Mouse (Mus musculus): ENCODE measurements around the gene Sfn. TPM values are rescaled to one million over a fixed set of nuclear protein-coding genes. Genes with fewer than 3 reads are reported as not detected.

Sfn gene
- polyA plus RNA-seq, 1 experiment from 2014 or later, result 2.2 TPM

- Histone ChIP-seq H3K4me2 (no peak overlapping the region), H3K36me3 (peaks cover 33% of the 10 kb centered on the region), H3K4me3 (no peak overlapping the region), H3K27ac (replicated peaks) (no peak overlapping the region), H3K9me3 (no peaks in the 10 kb centered on the region), H3K9ac (no peak overlapping the region), H3K4me1 (replicated peaks) (no peaks in the 10 kb centered on the region; the same call in 1 of the 2 replicates), H3K27me3 (no peaks in the 10 kb centered on the region)
- WGBS, result 83% methylated on average over 10 of the region's 10 CpGs
- no peak for ATAC-seq (ENCODE audit: low FRiP score, low read depth)
Measured at GRCm38 (mm10) chr4:133615416-133615815, 13.4 kb upstream of the Sfn start.

- H3K36me3 ChIP-seq, result peaks cover 29% of the 10 kb centered on the region
- H3K9ac ChIP-seq, result no peak overlapping the region
- no peak overlapping the region for H3K4me2 ChIP-seq
- H3K9me3 ChIP-seq, result no peaks in the 10 kb centered on the region
- no peaks in the 10 kb centered on the region for H3K4me1 ChIP-seq (replicated peaks)
- H3K4me3 ChIP-seq, result no peak overlapping the region
- 78% methylated on average over 8 of the region's 8 CpGs for WGBS
- ATAC-seq (ENCODE audit: low FRiP score, low read depth), result peak; percentile 73
- H3K27ac ChIP-seq (replicated peaks), result peak overlapping the region; percentile 1; the same call in 1 of the 2 replicates
- H3K27me3 ChIP-seq, result no peaks in the 10 kb centered on the region
Measured at GRCm38 (mm10) chr4:133614274-133614761, 12.3 kb upstream of the Sfn start.

- no peak overlapping the region for H3K4me3 ChIP-seq
- ATAC-seq (ENCODE audit: low FRiP score, low read depth), result no peak
Measured at GRCm38 (mm10) chr4:133613867-133614266, 11.9 kb upstream of the Sfn start.

GRCm38 (mm10) chr4:133613026-133613425, 11.1 kb upstream of the Sfn start:
- ATAC-seq (ENCODE audit: low FRiP score, low read depth), result no peak
- Histone ChIP-seq H3K27ac (replicated peaks) (no peak overlapping the region), H3K36me3 (peaks cover 29% of the 10 kb centered on the region), H3K9me3 (no peaks in the 10 kb centered on the region), H3K4me3 (no peak overlapping the region), H3K27me3 (no peaks in the 10 kb centered on the region), H3K4me1 (replicated peaks) (no peaks in the 10 kb centered on the region), H3K9ac (no peak overlapping the region), H3K4me2 (no peak overlapping the region)
- WGBS, result 97% methylated on average over 8 of the region's 8 CpGs

More at GRCm38 (mm10) chr4:133613867-133614266, 11.9 kb upstream of the Sfn start:
- 87% methylated on average over 4 of the region's 4 CpGs for WGBS
- Histone ChIP-seq H3K27me3 (no peaks in the 10 kb centered on the region), H3K4me1 (replicated peaks) (no peaks in the 10 kb centered on the region), H3K4me2 (no peak overlapping the region), H3K9ac (no peak overlapping the region), H3K9me3 (no peaks in the 10 kb centered on the region), H3K27ac (replicated peaks) (peak overlapping the region; percentile 1; the same call in 1 of the 2 replicates), H3K36me3 (peaks cover 29% of the 10 kb centered on the region)

GRCm38 (mm10) chr4:133612416-133612815, 10.4 kb upstream of the Sfn start:
- H3K4me1 ChIP-seq (replicated peaks), result no peaks in the 10 kb centered on the region
- 94% methylated on average over 7 of the region's 7 CpGs for WGBS
- no peak for ATAC-seq (ENCODE audit: low FRiP score, low read depth)
- peaks cover 29% of the 10 kb centered on the region for H3K36me3 ChIP-seq
- H3K9ac ChIP-seq, result no peak overlapping the region
- H3K27ac ChIP-seq (replicated peaks), result no peak overlapping the region
- H3K4me2 ChIP-seq, result no peak overlapping the region
- no peak overlapping the region for H3K4me3 ChIP-seq
- no peaks in the 10 kb centered on the region for H3K9me3 ChIP-seq
- H3K27me3 ChIP-seq, result no peaks in the 10 kb centered on the region

GRCm38 (mm10) chr4:133611815-133612214, 9.8 kb upstream of the Sfn start:
- WGBS, result 97% methylated on average over 5 of the region's 5 CpGs
- Histone ChIP-seq H3K4me3 (no peak overlapping the region), H3K9ac (no peak overlapping the region), H3K36me3 (peaks cover 29% of the 10 kb centered on the region), H3K27me3 (no peaks in the 10 kb centered on the region), H3K27ac (replicated peaks) (no peak overlapping the region), H3K4me1 (replicated peaks) (no peaks in the 10 kb centered on the region), H3K4me2 (no peak overlapping the region), H3K9me3 (no peaks in the 10 kb centered on the region)
- no peak for ATAC-seq (ENCODE audit: low FRiP score, low read depth)

- no peak overlapping the region for H3K27ac ChIP-seq (replicated peaks)
- no peaks in the 10 kb centered on the region for H3K4me1 ChIP-seq (replicated peaks)
- H3K9ac ChIP-seq, result no peak overlapping the region
- no peak overlapping the region for H3K4me2 ChIP-seq
- H3K36me3 ChIP-seq, result peaks cover 29% of the 10 kb centered on the region
- no peaks in the 10 kb centered on the region for H3K9me3 ChIP-seq
- no peaks in the 10 kb centered on the region for H3K27me3 ChIP-seq
- ATAC-seq (ENCODE audit: low FRiP score, low read depth), result no peak; the same call in 1 of the 2 replicates
- WGBS, result 22% methylated on average over 6 of the region's 6 CpGs
- H3K4me3 ChIP-seq, result no peak overlapping the region
Measured at GRCm38 (mm10) chr4:133609719-133610118, 7.8 kb upstream of the Sfn start.

GRCm38 (mm10) chr4:133607284-133607683, 5.3 kb upstream of the Sfn start:
- H3K27ac ChIP-seq (replicated peaks), result no peak overlapping the region
- WGBS, result 83% methylated on average over 10 of the region's 10 CpGs
- H3K27me3 ChIP-seq, result peaks cover 10% of the 10 kb centered on the region
- H3K9me3 ChIP-seq, result no peaks in the 10 kb centered on the region
- H3K4me2 ChIP-seq, result no peak overlapping the region
- no peak for ATAC-seq (ENCODE audit: low FRiP score, low read depth)
- H3K4me3 ChIP-seq, result no peak overlapping the region
- no peaks in the 10 kb centered on the region for H3K4me1 ChIP-seq (replicated peaks)
- H3K9ac ChIP-seq, result no peak overlapping the region
- H3K36me3 ChIP-seq, result peaks cover 19% of the 10 kb centered on the region

GRCm38 (mm10) chr4:133605330-133605729, 3.4 kb upstream of the Sfn start:
- 52% methylated on average over 9 of the region's 9 CpGs for WGBS
- Histone ChIP-seq H3K27me3 (peaks cover 20% of the 10 kb centered on the region), H3K4me2 (no peak overlapping the region), H3K27ac (replicated peaks) (no peak overlapping the region), H3K36me3 (peaks cover 7% of the 10 kb centered on the region; the same call in 1 of the 2 replicates), H3K9ac (no peak overlapping the region), H3K4me1 (replicated peaks) (peaks cover 4% of the 10 kb centered on the region; the same call in 1 of the 2 replicates), H3K9me3 (no peaks in the 10 kb centered on the region), H3K4me3 (no peak overlapping the region)
- no peak for ATAC-seq (ENCODE audit: low FRiP score, low read depth)

GRCm38 (mm10) chr4:133604856-133605255, 2.9 kb upstream of the Sfn start:
- Histone ChIP-seq H3K4me2 (no peak overlapping the region), H3K4me1 (replicated peaks) (peaks cover 8% of the 10 kb centered on the region), H3K27ac (replicated peaks) (no peak overlapping the region), H3K9ac (no peak overlapping the region), H3K9me3 (no peaks in the 10 kb centered on the region), H3K4me3 (no peak overlapping the region), H3K27me3 (peaks cover 25% of the 10 kb centered on the region), H3K36me3 (peaks cover 7% of the 10 kb centered on the region; the same call in 1 of the 2 replicates)
- no peak for ATAC-seq (ENCODE audit: low FRiP score, low read depth)
- 60% methylated on average over 6 of the region's 6 CpGs for WGBS

- 92% methylated on average over 7 of the region's 7 CpGs for WGBS
- Histone ChIP-seq H3K4me3 (no peak overlapping the region), H3K27ac (replicated peaks) (no peak overlapping the region), H3K36me3 (peaks cover 7% of the 10 kb centered on the region; the same call in 1 of the 2 replicates), H3K4me1 (replicated peaks) (peaks cover 15% of the 10 kb centered on the region), H3K9me3 (no peaks in the 10 kb centered on the region), H3K27me3 (peaks cover 32% of the 10 kb centered on the region), H3K4me2 (no peak overlapping the region), H3K9ac (no peak overlapping the region)
- no peak for ATAC-seq (ENCODE audit: low FRiP score, low read depth)
Measured at GRCm38 (mm10) chr4:133604175-133604574, 2.2 kb upstream of the Sfn start.

GRCm38 (mm10) chr4:133603056-133603455, 1.1 kb upstream of the Sfn start:
- peaks cover 43% of the 10 kb centered on the region for H3K27me3 ChIP-seq
- H3K4me2 ChIP-seq, result no peak overlapping the region
- H3K4me1 ChIP-seq (replicated peaks), result peaks cover 16% of the 10 kb centered on the region
- H3K27ac ChIP-seq (replicated peaks), result no peak overlapping the region
- H3K9me3 ChIP-seq, result no peaks in the 10 kb centered on the region
- no peak overlapping the region for H3K4me3 ChIP-seq
- WGBS, result 89% methylated on average over 5 of the region's 5 CpGs
- ATAC-seq (ENCODE audit: low FRiP score, low read depth), result no peak
- H3K9ac ChIP-seq, result no peak overlapping the region
- peaks cover 7% of the 10 kb centered on the region; the same call in 1 of the 2 replicates for H3K36me3 ChIP-seq

- Histone ChIP-seq H3K27me3 (peaks cover 51% of the 10 kb centered on the region), H3K9me3 (no peaks in the 10 kb centered on the region), H3K9ac (no peak overlapping the region), H3K27ac (replicated peaks) (no peak overlapping the region), H3K36me3 (peaks cover 7% of the 10 kb centered on the region; the same call in 1 of the 2 replicates), H3K4me3 (peak overlapping the region; percentile 46; the same call in 1 of the 2 replicates), H3K4me2 (peak overlapping the region; percentile 89), H3K4me1 (replicated peaks) (peaks cover 16% of the 10 kb centered on the region)
- ATAC-seq (ENCODE audit: low FRiP score, low read depth), result no peak
- WGBS, result 23% methylated on average over 9 of the region's 9 CpGs
Measured at GRCm38 (mm10) chr4:133600306-133600705, 1.7 kb downstream of the Sfn start.

All from hindbrain, embryonic 15.5 days (tissue).